Comparison of ENCODE assay signal across 9 mouse cellular contexts in genomic region chr2:84890045-84890340, GRCm38 (mm10). TPM values are rescaled to one million over a fixed set of nuclear protein-coding genes. Genes with fewer than 3 reads are reported as not detected.
DNase-seq lines count a peak whose midpoint lies in the region; ATAC-seq and TF ChIP-seq lines count a peak whose summit lies in the region.
"Had no signal": no experiment of that assay in that cellular context is flagged by ENCODE, and none has a peak within 500 bp of the region (broad histone marks: within the 10 kb centered on the region; RNA-seq: fewer than 3 reads in every experiment).

No protein-coding gene starts in this region.

- H3K9ac ChIP-seq in hindbrain, embryonic 11.5 days (ENCODE audit: low read depth, low read length) = no peak overlapping the region
- H3K9ac ChIP-seq in hindbrain, embryonic 13.5 days = no peak overlapping the region
- no peak overlapping the region for H3K9ac ChIP-seq in hindbrain, embryonic 15.5 days
- H3K9ac ChIP-seq in limb, embryonic 13.5 days = no peak overlapping the region
- H3K9ac ChIP-seq in stomach, embryonic 15.5 days = no peak overlapping the region
- H3K9ac ChIP-seq: limb, embryonic 15.5 days had no signal

- H3K4me1 ChIP-seq in hindbrain, embryonic 11.5 days (replicated peaks; ENCODE audit: control insufficient read depth, insufficient read depth, low read length) = peaks cover 13% of the 10 kb centered on the region
- peaks cover 42% of the 10 kb centered on the region for H3K4me1 ChIP-seq in hindbrain, embryonic 13.5 days (replicated peaks)
- H3K4me1 ChIP-seq in hindbrain, embryonic 15.5 days (replicated peaks) = peaks cover 30% of the 10 kb centered on the region
- H3K4me1 ChIP-seq in limb, embryonic 13.5 days = peaks cover 34% of the 10 kb centered on the region
- peaks cover 25% of the 10 kb centered on the region for H3K4me1 ChIP-seq in stomach, embryonic 15.5 days

- under 1% methylated on average over 5 of the region's 5 CpGs for WGBS in hindbrain, embryonic 11.5 days
- 3% methylated on average over 5 of the region's 5 CpGs for WGBS in hindbrain, embryonic 13.5 days
- WGBS in hindbrain, embryonic 15.5 days = under 1% methylated on average over 5 of the region's 5 CpGs
- 3% methylated on average over 5 of the region's 5 CpGs for WGBS in limb, embryonic 13.5 days
- WGBS in stomach, embryonic 15.5 days = 5% methylated on average over 5 of the region's 5 CpGs

- H3K9me3 ChIP-seq in hindbrain, embryonic 11.5 days (ENCODE audit: control insufficient read depth, low read length) = no peaks in the 10 kb centered on the region
- no peaks in the 10 kb centered on the region for H3K9me3 ChIP-seq in hindbrain, embryonic 13.5 days
- H3K9me3 ChIP-seq in hindbrain, embryonic 15.5 days = no peaks in the 10 kb centered on the region
- no peaks in the 10 kb centered on the region for H3K9me3 ChIP-seq in limb, embryonic 13.5 days
- H3K9me3 ChIP-seq in stomach, embryonic 15.5 days = no peaks in the 10 kb centered on the region
- H3K9me3 ChIP-seq: limb, embryonic 15.5 days had no signal

- H3K27me3 ChIP-seq in hindbrain, embryonic 11.5 days (ENCODE audit: control insufficient read depth, insufficient read depth, low read length) = peaks cover 47% of the 10 kb centered on the region
- peaks cover 74% of the 10 kb centered on the region for H3K27me3 ChIP-seq in hindbrain, embryonic 13.5 days
- peaks cover 34% of the 10 kb centered on the region for H3K27me3 ChIP-seq in hindbrain, embryonic 15.5 days
- peaks cover 85% of the 10 kb centered on the region for H3K27me3 ChIP-seq in limb, embryonic 13.5 days
- peaks cover 44% of the 10 kb centered on the region for H3K27me3 ChIP-seq in stomach, embryonic 15.5 days (replicated peaks)

- TF ChIP-seq CTCF in brain, embryonic 14.5 days (IDR thresholded peaks at IDR 0.05; ENCODE audit: borderline replicate concordance, extremely low read depth, insufficient read depth, insufficient read length) = peak; percentile 88

- peak; percentile 88 for DNase-seq in hindbrain, embryonic 11.5 days (ENCODE audit: low spot score)
- DNase-seq in brain, embryonic 14.5 days (ENCODE audit: low read depth) = peak; percentile 83
- DNase-seq in forelimb bud, embryonic 11.5 days (ENCODE audit: low read depth, low spot score) = peak; percentile 70
- DNase-seq in natural killer cell, adult 2 months (ENCODE audit: low spot score in 2 of 2) = peak; percentile 56 to 73

- no peak overlapping the region for H3K4me3 ChIP-seq in hindbrain, embryonic 11.5 days (ENCODE audit: low read depth, low read length)
- no peak overlapping the region for H3K4me3 ChIP-seq in hindbrain, embryonic 13.5 days
- H3K4me3 ChIP-seq in hindbrain, embryonic 15.5 days = 0 out of 2 replicates have a peak overlapping the region, but pooled peaks have one; percentile 32
- H3K4me3 ChIP-seq in limb, embryonic 13.5 days = no peak overlapping the region
- no peak overlapping the region for H3K4me3 ChIP-seq in stomach, embryonic 15.5 days (replicated peaks)

- H3K36me3 ChIP-seq in hindbrain, embryonic 11.5 days (ENCODE audit: control insufficient read depth, insufficient read depth, low read length) = no peaks in the 10 kb centered on the region
- H3K36me3 ChIP-seq in hindbrain, embryonic 13.5 days = no peaks in the 10 kb centered on the region
- no peaks in the 10 kb centered on the region for H3K36me3 ChIP-seq in hindbrain, embryonic 15.5 days
- no peaks in the 10 kb centered on the region for H3K36me3 ChIP-seq in limb, embryonic 13.5 days
- no peaks in the 10 kb centered on the region for H3K36me3 ChIP-seq in stomach, embryonic 15.5 days
- H3K36me3 ChIP-seq: limb, embryonic 15.5 days had no signal

- no peak for TF ChIP-seq POLR2A in brain, embryonic 14.5 days (IDR thresholded peaks at IDR 0.05; ENCODE audit: borderline replicate concordance, extremely low read depth, insufficient read depth, insufficient read length, poor library complexity, severe bottlenecking)

- no peak overlapping the region for H3K4me2 ChIP-seq in hindbrain, embryonic 11.5 days (replicated peaks; ENCODE audit: low read depth, low read length)
- H3K4me2 ChIP-seq in hindbrain, embryonic 13.5 days = no peak overlapping the region
- peak overlapping the region; percentile 84; the same call in 1 of the 2 replicates for H3K4me2 ChIP-seq in hindbrain, embryonic 15.5 days
- peak overlapping the region; percentile 57; the same call in 1 of the 2 replicates for H3K4me2 ChIP-seq in limb, embryonic 13.5 days (replicated peaks)
- H3K4me2 ChIP-seq in stomach, embryonic 15.5 days = 0 out of 2 replicates have a peak overlapping the region, but pooled peaks have one; percentile 64

- peak; percentile 36; the same call in 1 of the 2 replicates for ATAC-seq in hindbrain, embryonic 11.5 days (ENCODE audit: low FRiP score)
- no peak for ATAC-seq in hindbrain, embryonic 13.5 days (ENCODE audit: low FRiP score)
- no peak for ATAC-seq in hindbrain, embryonic 15.5 days (ENCODE audit: low FRiP score, low read depth)
- ATAC-seq in limb, embryonic 13.5 days (ENCODE audit: low FRiP score, low read depth) = peak; percentile 48; the same call in 1 of the 2 replicates
- ATAC-seq in stomach, embryonic 15.5 days (ENCODE audit: insufficient read depth, low FRiP score, low read depth) = no peak

- H3K27ac ChIP-seq in hindbrain, embryonic 11.5 days (ENCODE audit: low read depth, low read length) = no peak overlapping the region
- no peak overlapping the region for H3K27ac ChIP-seq in hindbrain, embryonic 13.5 days
- no peak overlapping the region for H3K27ac ChIP-seq in hindbrain, embryonic 15.5 days (replicated peaks)
- no peak overlapping the region for H3K27ac ChIP-seq in limb, embryonic 13.5 days
- H3K27ac ChIP-seq in stomach, embryonic 15.5 days = no peak overlapping the region
- H3K27ac ChIP-seq: limb, embryonic 15.5 days had no signal

RNA-seq across cellular contexts. Expression of gene Rtn4rl2, which starts 3.5 kb away (rescaled TPM):
- polyA plus RNA-seq in hindbrain, embryonic 11.5 days (2014; fragmentation: Nextera tagmentation; extraction: Ambion mirVana) = 1.9 and 2.8 TPM in 2 replicates
- 2.0 and 3.1 TPM in 2 replicates for polyA plus RNA-seq in hindbrain, embryonic 13.5 days (2015; fragmentation: Nextera tagmentation; extraction: Ambion mirVana)
- 18.3 and 32.2 TPM in 2 replicates for polyA plus RNA-seq in brain, embryonic 14.5 days (2012; rRNA removed)
- 5.0 and 6.2 TPM in 2 replicates for polyA plus RNA-seq in hindbrain, embryonic 15.5 days (2015; fragmentation: Nextera tagmentation; extraction: Ambion mirVana)
- 0.65 and 1.1 TPM in 2 replicates for polyA plus RNA-seq in limb, embryonic 13.5 days (2015; fragmentation: Nextera tagmentation; extraction: Ambion mirVana)
- 0.85 and 0.91 TPM in 2 replicates for polyA plus RNA-seq in stomach, embryonic 15.5 days (2015; fragmentation: Nextera tagmentation; extraction: Ambion mirVana)

RNA-seq across cellular contexts. Expression of gene Slc43a3, which starts 46.4 kb away (rescaled TPM):
- polyA plus RNA-seq in hindbrain, embryonic 11.5 days (2014; fragmentation: Nextera tagmentation; extraction: Ambion mirVana) = 25.5 and 27.0 TPM in 2 replicates
- polyA plus RNA-seq in hindbrain, embryonic 13.5 days (2015; fragmentation: Nextera tagmentation; extraction: Ambion mirVana) = 6.1 and 7.0 TPM in 2 replicates
- polyA plus RNA-seq in brain, embryonic 14.5 days (2012; rRNA removed) = 10.1 and 10.6 TPM in 2 replicates
- 5.2 and 5.3 TPM in 2 replicates for polyA plus RNA-seq in hindbrain, embryonic 15.5 days (2015; fragmentation: Nextera tagmentation; extraction: Ambion mirVana)
- polyA plus RNA-seq in limb, embryonic 13.5 days (2015; fragmentation: Nextera tagmentation; extraction: Ambion mirVana) = 32.8 and 37.4 TPM in 2 replicates
- polyA plus RNA-seq in stomach, embryonic 15.5 days (2015; fragmentation: Nextera tagmentation; extraction: Ambion mirVana) = 44.8 and 47.4 TPM in 2 replicates

RNA-seq across cellular contexts. Expression of gene Slc43a1, which starts 51.3 kb away (rescaled TPM):
- polyA plus RNA-seq in hindbrain, embryonic 11.5 days (2014; fragmentation: Nextera tagmentation; extraction: Ambion mirVana) = 14.5 and 19.6 TPM in 2 replicates
- polyA plus RNA-seq in hindbrain, embryonic 13.5 days (2015; fragmentation: Nextera tagmentation; extraction: Ambion mirVana) = 2.5 and 3.3 TPM in 2 replicates
- 3.4 and 5.9 TPM in 2 replicates for polyA plus RNA-seq in brain, embryonic 14.5 days (2012; rRNA removed)
- 2.3 and 2.4 TPM in 2 replicates for polyA plus RNA-seq in hindbrain, embryonic 15.5 days (2015; fragmentation: Nextera tagmentation; extraction: Ambion mirVana)
- 16.8 and 18.9 TPM in 2 replicates for polyA plus RNA-seq in limb, embryonic 13.5 days (2015; fragmentation: Nextera tagmentation; extraction: Ambion mirVana)
- polyA plus RNA-seq in stomach, embryonic 15.5 days (2015; fragmentation: Nextera tagmentation; extraction: Ambion mirVana) = 19.5 and 26.3 TPM in 2 replicates

Comparison
In these comparisons a context has a peak if more than half of its experiments do, and no peak if none do; other contexts are left out.
1. ATAC-seq: peak in hindbrain, embryonic 11.5 days (single experiment) and limb, embryonic 13.5 days (single experiment); none in hindbrain, embryonic 13.5 days (single experiment), hindbrain, embryonic 15.5 days (single experiment) and stomach, embryonic 15.5 days (single experiment).
2. H3K4me2 ChIP-seq: peak in hindbrain, embryonic 15.5 days (single experiment), limb, embryonic 13.5 days (single experiment) and stomach, embryonic 15.5 days (single experiment); none in hindbrain, embryonic 11.5 days (single experiment) and hindbrain, embryonic 13.5 days (single experiment).
3. Peak in every context shown above with its lines, with median percentiles within 50 percentile points of each other: DNase-seq.